Mouse (Mus musculus): ENCODE measurements around the gene 4930404N11Rik.

4930404N11Rik gene

GRCm38 (mm10) chr10:81365672-81366476 is at the start of gene 4930404N11Rik:
Gene 4930404N11Rik (minus strand): TSS chr10:81365816.
- DNase-seq, result no peak

- no peak for DNase-seq
Observed at GRCm38 (mm10) chr10:81415146-81415545, 49.5 kb upstream of the 4930404N11Rik start.

- DNase-seq, result no peak
Observed at GRCm38 (mm10) chr10:81414682-81415081, 49.1 kb upstream of the 4930404N11Rik start.

GRCm38 (mm10) chr10:81413310-81414261 is 48.0 kb upstream of the 4930404N11Rik start:
- peak; percentile 90 for DNase-seq

GRCm38 (mm10) chr10:81412586-81413309 is 47.1 kb upstream of the 4930404N11Rik start:
- DNase-seq, result peak; percentile 78

- DNase-seq, result peak; percentile 94
Observed at GRCm38 (mm10) chr10:81411471-81412400, 46.1 kb upstream of the 4930404N11Rik start.

GRCm38 (mm10) chr10:81410981-81411380 is 45.4 kb upstream of the 4930404N11Rik start:
- peak; percentile 77 for DNase-seq

- DNase-seq, result peak; percentile 67
Observed at GRCm38 (mm10) chr10:81410350-81410749, 44.7 kb upstream of the 4930404N11Rik start.

- DNase-seq, result no peak
Observed at GRCm38 (mm10) chr10:81409330-81409729, 43.7 kb upstream of the 4930404N11Rik start.

GRCm38 (mm10) chr10:81408871-81409291 is 43.3 kb upstream of the 4930404N11Rik start:
- DNase-seq, result peak; percentile 80

- DNase-seq, result no peak
Observed at GRCm38 (mm10) chr10:81408424-81408729, 42.8 kb upstream of the 4930404N11Rik start.

GRCm38 (mm10) chr10:81407539-81408423 is 42.2 kb upstream of the 4930404N11Rik start:
- peak; percentile 92 for DNase-seq

- peak; percentile 74 for DNase-seq
Observed at GRCm38 (mm10) chr10:81406504-81407440, 41.2 kb upstream of the 4930404N11Rik start.

GRCm38 (mm10) chr10:81405588-81406201 is 40.1 kb upstream of the 4930404N11Rik start:
- DNase-seq, result peak; percentile 87

GRCm38 (mm10) chr10:81404720-81405119 is 39.1 kb upstream of the 4930404N11Rik start:
- DNase-seq, result no peak

- DNase-seq, result no peak
Observed at GRCm38 (mm10) chr10:81404082-81404481, 38.5 kb upstream of the 4930404N11Rik start.

GRCm38 (mm10) chr10:81403511-81403910 is 37.9 kb upstream of the 4930404N11Rik start:
- no peak for DNase-seq

- peak; percentile 73 for DNase-seq
Observed at GRCm38 (mm10) chr10:81402227-81402765, 36.7 kb upstream of the 4930404N11Rik start.
